Mouse (Mus musculus): Measurements from ENCODE around the gene St7. TPM values are rescaled to one million over a fixed set of nuclear protein-coding genes. Genes with fewer than 3 reads are reported as not detected.
A peak's percentile ranks its signal among the peaks of the same experiment; 100 is the strongest.

The St7 gene
- polyA plus RNA-seq, 1 experiment from 2014 or later: 25.5 TPM

GRCm38 (mm10) chr6:17931835-17932234, 239.1 kb downstream of the St7 start:
- Histone ChIP-seq H3K4me3 (ENCODE audit: low read depth, low read length) (no peak overlapping the region), H3K27me3 (replicated peaks; ENCODE audit: control insufficient read depth, insufficient read depth, low read length) (no peaks in the 10 kb centered on the region), H3K36me3 (ENCODE audit: control insufficient read depth, insufficient read depth, low read length) (0 out of 2 replicates have a peak, but pooled peaks cover 4% of the 10 kb centered on the region), H3K27ac (ENCODE audit: low read depth) (no peak overlapping the region), H3K4me2 (ENCODE audit: low read length) (no peak overlapping the region), H3K4me1 (replicated peaks; ENCODE audit: control insufficient read depth, insufficient read depth, low read length) (no peaks in the 10 kb centered on the region), H3K9ac (ENCODE audit: low read length) (no peak overlapping the region), H3K9me3 (ENCODE audit: control insufficient read depth, low read length) (no peaks in the 10 kb centered on the region)
- ATAC-seq (replicated peaks; ENCODE audit: low FRiP score, low TSS enrichment, low read depth) (no peak), DNase-seq (ENCODE audit: low spot score) (no peak)
- WGBS: 75% methylated on average over 7 of the region's 7 CpGs

- no peak overlapping the region for H3K9ac ChIP-seq (ENCODE audit: low read length)
- H3K36me3 ChIP-seq (ENCODE audit: control insufficient read depth, insufficient read depth, low read length): 0 out of 2 replicates have a peak, but pooled peaks cover 4% of the 10 kb centered on the region
- H3K27ac ChIP-seq (ENCODE audit: low read depth): no peak overlapping the region
- no peak overlapping the region for H3K4me2 ChIP-seq (ENCODE audit: low read length)
- no peaks in the 10 kb centered on the region for H3K9me3 ChIP-seq (ENCODE audit: control insufficient read depth, low read length)
- DNase-seq (ENCODE audit: low spot score) (no peak), ATAC-seq (replicated peaks; ENCODE audit: low FRiP score, low TSS enrichment, low read depth) (no peak)
- 86% methylated on average over 8 of the region's 8 CpGs for WGBS
- no peak overlapping the region for H3K4me3 ChIP-seq (ENCODE audit: low read depth, low read length)
- no peaks in the 10 kb centered on the region for H3K27me3 ChIP-seq (replicated peaks; ENCODE audit: control insufficient read depth, insufficient read depth, low read length)
- no peaks in the 10 kb centered on the region for H3K4me1 ChIP-seq (replicated peaks; ENCODE audit: control insufficient read depth, insufficient read depth, low read length)
Measured at GRCm38 (mm10) chr6:17932806-17933205, 240.1 kb downstream of the St7 start.

GRCm38 (mm10) chr6:17938631-17939346, 246.1 kb downstream of the St7 start:
- ATAC-seq (replicated peaks; ENCODE audit: low FRiP score, low TSS enrichment, low read depth) (peak; percentile 72; the same call in 1 of the 2 replicates), DNase-seq (ENCODE audit: low spot score) (no peak)
- Histone ChIP-seq H3K36me3 (ENCODE audit: control insufficient read depth, insufficient read depth, low read length) (0 out of 2 replicates have a peak, but pooled peaks cover 4% of the 10 kb centered on the region), H3K9ac (ENCODE audit: low read length) (no peak overlapping the region), H3K4me1 (replicated peaks; ENCODE audit: control insufficient read depth, insufficient read depth, low read length) (0 out of 2 replicates have a peak, but pooled peaks cover 4% of the 10 kb centered on the region), H3K4me3 (ENCODE audit: low read depth, low read length) (no peak overlapping the region), H3K27me3 (replicated peaks; ENCODE audit: control insufficient read depth, insufficient read depth, low read length) (no peaks in the 10 kb centered on the region), H3K9me3 (ENCODE audit: control insufficient read depth, low read length) (no peaks in the 10 kb centered on the region), H3K4me2 (ENCODE audit: low read length) (no peak overlapping the region), H3K27ac (ENCODE audit: low read depth) (no peak overlapping the region)
- 36% methylated on average over 11 of the region's 11 CpGs for WGBS

DNA sequence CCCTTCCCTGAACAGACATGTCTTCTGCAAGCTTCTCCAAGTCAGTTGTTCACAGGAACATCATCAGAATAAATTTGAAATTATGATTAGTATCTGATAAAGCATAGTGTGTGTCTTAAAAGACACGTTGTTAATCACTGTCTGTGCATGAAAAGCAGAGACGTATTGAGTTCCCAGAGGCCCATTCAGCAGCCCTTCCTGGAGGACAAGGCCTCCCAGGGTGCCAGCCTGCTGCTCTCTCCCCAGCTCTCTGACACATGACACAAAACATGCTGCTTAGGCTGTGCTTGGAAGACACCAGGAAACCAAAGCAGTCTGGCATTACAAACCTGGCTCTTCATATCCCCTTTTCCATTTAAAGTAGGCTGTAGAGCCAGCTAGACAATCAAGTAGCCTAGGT, 249.2 kb downstream of the St7 start:
- Histone ChIP-seq H3K4me3 (ENCODE audit: low read depth, low read length) (no peak overlapping the region), H3K9ac (ENCODE audit: low read length) (no peak overlapping the region), H3K4me2 (ENCODE audit: low read length) (no peak overlapping the region), H3K4me1 (replicated peaks; ENCODE audit: control insufficient read depth, insufficient read depth, low read length) (0 out of 2 replicates have a peak, but pooled peaks cover 4% of the 10 kb centered on the region), H3K9me3 (ENCODE audit: control insufficient read depth, low read length) (no peaks in the 10 kb centered on the region), H3K27me3 (replicated peaks; ENCODE audit: control insufficient read depth, insufficient read depth, low read length) (no peaks in the 10 kb centered on the region), H3K27ac (ENCODE audit: low read depth) (no peak overlapping the region), H3K36me3 (ENCODE audit: control insufficient read depth, insufficient read depth, low read length) (no peaks in the 10 kb centered on the region)
- WGBS: 37% methylated on average over 2 of the region's 2 CpGs
- ATAC-seq (replicated peaks; ENCODE audit: low FRiP score, low TSS enrichment, low read depth): no peak
- DNase-seq (ENCODE audit: low spot score): no peak

- Histone ChIP-seq H3K4me1 (replicated peaks; ENCODE audit: control insufficient read depth, insufficient read depth, low read length) (0 out of 2 replicates have a peak, but pooled peaks cover 4% of the 10 kb centered on the region), H3K27me3 (replicated peaks; ENCODE audit: control insufficient read depth, insufficient read depth, low read length) (no peaks in the 10 kb centered on the region), H3K27ac (ENCODE audit: low read depth) (no peak overlapping the region), H3K9me3 (ENCODE audit: control insufficient read depth, low read length) (no peaks in the 10 kb centered on the region), H3K36me3 (ENCODE audit: control insufficient read depth, insufficient read depth, low read length) (no peaks in the 10 kb centered on the region), H3K4me2 (ENCODE audit: low read length) (no peak overlapping the region), H3K9ac (ENCODE audit: low read length) (no peak overlapping the region), H3K4me3 (ENCODE audit: low read depth, low read length) (no peak overlapping the region)
- DNase-seq (ENCODE audit: low spot score) (no peak), ATAC-seq (replicated peaks; ENCODE audit: low FRiP score, low TSS enrichment, low read depth) (no peak)
- 25% methylated on average over 7 of the region's 7 CpGs for WGBS
Measured at GRCm38 (mm10) chr6:17942344-17942743, 249.6 kb downstream of the St7 start.

GRCm38 (mm10) chr6:17943877-17944617, 251.3 kb downstream of the St7 start:
- Histone ChIP-seq H3K36me3 (ENCODE audit: control insufficient read depth, insufficient read depth, low read length) (no peaks in the 10 kb centered on the region), H3K27me3 (replicated peaks; ENCODE audit: control insufficient read depth, insufficient read depth, low read length) (no peaks in the 10 kb centered on the region), H3K4me3 (ENCODE audit: low read depth, low read length) (no peak overlapping the region), H3K27ac (ENCODE audit: low read depth) (no peak overlapping the region), H3K9me3 (ENCODE audit: control insufficient read depth, low read length) (no peaks in the 10 kb centered on the region), H3K4me2 (ENCODE audit: low read length) (no peak overlapping the region), H3K9ac (ENCODE audit: low read length) (no peak overlapping the region), H3K4me1 (replicated peaks; ENCODE audit: control insufficient read depth, insufficient read depth, low read length) (0 out of 2 replicates have a peak, but pooled peaks cover 4% of the 10 kb centered on the region)
- 41% methylated on average over 9 of the region's 9 CpGs for WGBS
- DNase-seq (ENCODE audit: low spot score): no peak
- ATAC-seq (replicated peaks; ENCODE audit: low FRiP score, low TSS enrichment, low read depth): peak; percentile 47; the same call in 1 of the 2 replicates

GRCm38 (mm10) chr6:17946456-17946855, 253.7 kb downstream of the St7 start:
- DNase-seq (ENCODE audit: low spot score): no peak
- WGBS: 38% methylated on average over 5 of the region's 5 CpGs
- no peaks in the 10 kb centered on the region for H3K36me3 ChIP-seq (ENCODE audit: control insufficient read depth, insufficient read depth, low read length)
- no peaks in the 10 kb centered on the region for H3K9me3 ChIP-seq (ENCODE audit: control insufficient read depth, low read length)
- H3K4me2 ChIP-seq (ENCODE audit: low read length): no peak overlapping the region
- H3K4me1 ChIP-seq (replicated peaks; ENCODE audit: control insufficient read depth, insufficient read depth, low read length): 0 out of 2 replicates have a peak, but pooled peaks cover 4% of the 10 kb centered on the region
- H3K27ac ChIP-seq (ENCODE audit: low read depth): no peak overlapping the region
- H3K4me3 ChIP-seq (ENCODE audit: low read depth, low read length): no peak overlapping the region
- ATAC-seq (replicated peaks; ENCODE audit: low FRiP score, low TSS enrichment, low read depth): no peak
- no peaks in the 10 kb centered on the region for H3K27me3 ChIP-seq (replicated peaks; ENCODE audit: control insufficient read depth, insufficient read depth, low read length)
- no peak overlapping the region for H3K9ac ChIP-seq (ENCODE audit: low read length)

DNA sequence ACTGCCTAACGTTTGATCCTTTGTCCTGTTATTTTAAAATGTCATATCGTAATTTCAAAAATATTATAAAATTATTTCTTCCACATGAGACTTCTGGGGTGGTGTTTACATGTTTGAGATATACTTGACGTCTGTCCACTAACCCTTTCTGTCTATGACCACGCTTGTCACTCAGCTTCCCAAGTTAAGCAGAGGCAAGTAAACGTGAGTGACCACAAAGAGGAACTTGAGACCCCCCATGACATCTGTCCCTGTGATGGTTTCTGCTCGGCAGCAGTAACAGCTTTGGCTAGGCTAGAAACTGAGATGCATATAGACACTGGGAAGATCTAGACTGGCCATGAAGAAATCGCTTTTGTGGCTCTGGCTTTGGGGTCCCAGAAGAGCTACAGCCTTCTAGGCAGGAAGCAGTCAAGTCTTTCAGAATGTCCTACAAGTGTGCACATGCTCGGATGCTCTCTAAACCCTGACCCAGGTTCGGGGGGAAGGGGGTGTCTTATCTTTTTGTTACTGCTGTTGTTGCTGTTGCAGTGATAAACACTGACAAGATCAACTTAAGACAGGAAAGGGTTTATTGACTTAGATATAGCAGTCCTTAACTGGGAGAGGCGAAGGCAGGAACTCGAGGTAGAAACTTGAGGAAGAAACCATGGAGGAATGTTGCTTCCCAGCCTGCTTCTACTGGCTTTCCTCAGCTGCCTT, 254.5 kb downstream of the St7 start:
- DNase-seq (ENCODE audit: low spot score) (no peak), ATAC-seq (replicated peaks; ENCODE audit: low FRiP score, low TSS enrichment, low read depth) (no peak)
- Histone ChIP-seq H3K36me3 (ENCODE audit: control insufficient read depth, insufficient read depth, low read length) (no peaks in the 10 kb centered on the region), H3K9ac (ENCODE audit: low read length) (no peak overlapping the region), H3K4me3 (ENCODE audit: low read depth, low read length) (no peak overlapping the region), H3K4me1 (replicated peaks; ENCODE audit: control insufficient read depth, insufficient read depth, low read length) (no peaks in the 10 kb centered on the region), H3K27me3 (replicated peaks; ENCODE audit: control insufficient read depth, insufficient read depth, low read length) (no peaks in the 10 kb centered on the region), H3K9me3 (ENCODE audit: control insufficient read depth, low read length) (no peaks in the 10 kb centered on the region), H3K27ac (ENCODE audit: low read depth) (no peak overlapping the region), H3K4me2 (ENCODE audit: low read length) (no peak overlapping the region)
- WGBS: 63% methylated on average over 11 of the region's 11 CpGs
